Mouse (Mus musculus) MN1 (cell line): ENCODE measurements around the gene Tet3.

ENCODE experiments used
- DNase-seq: peaks from one replicate; pipeline ENCODE4 v3.0.0-alpha.2; 2016; ENCODE audit warnings: low spot score

Gene Tet3

GRCm38 (mm10) chr6:83478217-83478616, 19.3 kb upstream of the Tet3 start:
- no peak for DNase-seq

GRCm38 (mm10) chr6:83475431-83475830, 16.5 kb upstream of the Tet3 start:
- DNase-seq, result no peak

- DNase-seq, result no peak
Measured at GRCm38 (mm10) chr6:83473240-83473639, 14.4 kb upstream of the Tet3 start.

- DNase-seq, result no peak
Measured at GRCm38 (mm10) chr6:83471739-83472138, 12.9 kb upstream of the Tet3 start.

- no peak for DNase-seq
Measured at GRCm38 (mm10) chr6:83464011-83464410, 5.1 kb upstream of the Tet3 start.

GRCm38 (mm10) chr6:83456984-83457810, 1.7 kb downstream of the Tet3 start:
- DNase-seq, result peak; percentile 26

GRCm38 (mm10) chr6:83456131-83456983, 2.5 kb downstream of the Tet3 start:
- peak; percentile 79 for DNase-seq

- DNase-seq, result peak; percentile 35
Measured at GRCm38 (mm10) chr6:83455328-83456130, 3.4 kb downstream of the Tet3 start.

- no peak for DNase-seq
Measured at GRCm38 (mm10) chr6:83453706-83454105, 5.2 kb downstream of the Tet3 start.

GRCm38 (mm10) chr6:83450451-83451303, 8.2 kb downstream of the Tet3 start:
- DNase-seq, result no peak

- DNase-seq, result no peak
Measured at GRCm38 (mm10) chr6:83449440-83449839, 9.4 kb downstream of the Tet3 start.

GRCm38 (mm10) chr6:83448911-83449310, 10.0 kb downstream of the Tet3 start:
- no peak for DNase-seq

GRCm38 (mm10) chr6:83447031-83447430, 11.9 kb downstream of the Tet3 start:
- DNase-seq, result no peak

- DNase-seq, result no peak
Measured at GRCm38 (mm10) chr6:83445796-83446195, 13.1 kb downstream of the Tet3 start.

GRCm38 (mm10) chr6:83443441-83444340, 15.2 kb downstream of the Tet3 start:
- DNase-seq, result peak; percentile 81

- peak; percentile 53 for DNase-seq
Measured at GRCm38 (mm10) chr6:83442639-83443038, 16.2 kb downstream of the Tet3 start.

- peak; percentile 88 for DNase-seq
Measured at GRCm38 (mm10) chr6:83441259-83442061, 17.4 kb downstream of the Tet3 start.

- DNase-seq, result peak; percentile 77
Measured at GRCm38 (mm10) chr6:83440510-83441258, 18.2 kb downstream of the Tet3 start.

GRCm38 (mm10) chr6:83440197-83440509, 18.7 kb downstream of the Tet3 start:
- no peak for DNase-seq
